10 mouse cellular contexts compared by ENCODE assay signal in genomic region chr1:119540836-119541557, GRCm38 (mm10). TPM values are rescaled to one million over a fixed set of nuclear protein-coding genes. Genes with fewer than 3 reads are reported as not detected.
DNase-seq lines count a peak whose midpoint lies in the region; ATAC-seq lines count a peak whose summit lies in the region.
"Had no signal": no experiment of that assay in that cellular context is flagged by ENCODE, and none has a peak within 500 bp of the region (broad histone marks: within the 10 kb centered on the region; RNA-seq: fewer than 3 reads in every experiment).

No protein-coding gene starts in this region.

- no peaks in the 10 kb centered on the region for H3K36me3 ChIP-seq in heart, embryonic 14.5 days (ENCODE audit: control insufficient read depth, insufficient read depth, low read length)
- no peaks in the 10 kb centered on the region for H3K36me3 ChIP-seq in embryonic facial prominence, embryonic 13.5 days
- H3K36me3 ChIP-seq in liver, embryonic 15.5 days (replicated peaks), result no peaks in the 10 kb centered on the region
- H3K36me3 ChIP-seq: hindbrain, embryonic 15.5 days had no signal

- DNase-seq in heart, postnatal 36 days, result no peak
- DNase-seq in kidney, adult 9 months, result peak; percentile 96
- no peak for DNase-seq in thymus, postnatal 4 days
- DNase-seq in cerebellum, adult 11-12 months, result no peak
- no peak for DNase-seq in left cerebral cortex, postnatal 10 days (ENCODE audit: extremely low spot score in 1 of 2, low spot score in 2 of 2)
- DNase-seq: thymus, postnatal 25 days had no signal

- intact Hi-C loops in heart, postnatal 36 days (cut with DNase I), result loop anchor here (10.0 kb wide), 1 partner anchor 456 kb away; no protein-coding TSS in a partner anchor
- intact Hi-C loops in left cerebral cortex, postnatal 10 days (cut with DNase I), result no loop called here

- 59% methylated on average over 9 of the region's 9 CpGs for WGBS in heart, embryonic 14.5 days
- WGBS in embryonic facial prominence, embryonic 13.5 days, result 73% methylated on average over 9 of the region's 9 CpGs
- 62% methylated on average over 9 of the region's 9 CpGs for WGBS in liver, embryonic 15.5 days (ENCODE audit: insufficient replicate concordance)

- no peaks in the 10 kb centered on the region for H3K27me3 ChIP-seq in heart, embryonic 14.5 days (ENCODE audit: control insufficient read depth, insufficient read depth, low read length)
- no peaks in the 10 kb centered on the region for H3K27me3 ChIP-seq in embryonic facial prominence, embryonic 13.5 days
- H3K27me3 ChIP-seq in liver, embryonic 15.5 days, result no peaks in the 10 kb centered on the region
- H3K27me3 ChIP-seq: hindbrain, embryonic 15.5 days had no signal

- no peak overlapping the region for H3K4me3 ChIP-seq in heart, embryonic 14.5 days (ENCODE audit: control insufficient read depth in 1 of 2, insufficient read depth in 1 of 2, low read depth in 1 of 2, low read length in 2 of 2)
- H3K4me3 ChIP-seq in embryonic facial prominence, embryonic 13.5 days, result no peak overlapping the region
- H3K4me3 ChIP-seq in liver, embryonic 15.5 days (replicated peaks), result no peak overlapping the region
- H3K4me3 ChIP-seq: hindbrain, embryonic 15.5 days had no signal

- no peak overlapping the region for H3K9ac ChIP-seq in heart, embryonic 14.5 days (ENCODE audit: low read length)
- H3K9ac ChIP-seq in embryonic facial prominence, embryonic 13.5 days, result no peak overlapping the region
- H3K9ac ChIP-seq in liver, embryonic 15.5 days, result no peak overlapping the region
- H3K9ac ChIP-seq: hindbrain, embryonic 15.5 days had no signal

- no peak overlapping the region for H3K4me2 ChIP-seq in heart, embryonic 14.5 days (ENCODE audit: low read length)
- H3K4me2 ChIP-seq in embryonic facial prominence, embryonic 13.5 days, result no peak overlapping the region
- H3K4me2 ChIP-seq in liver, embryonic 15.5 days, result no peak overlapping the region
- H3K4me2 ChIP-seq: hindbrain, embryonic 15.5 days had no signal

- H3K4me1 ChIP-seq in heart, embryonic 14.5 days (ENCODE audit: control insufficient read depth in 2 of 2, insufficient read depth in 2 of 2, low read length in 2 of 2), result peaks cover 10 to 29% of the 10 kb centered on the region in 2 experiments
- H3K4me1 ChIP-seq in embryonic facial prominence, embryonic 13.5 days, result no peaks in the 10 kb centered on the region
- peaks cover 24% of the 10 kb centered on the region for H3K4me1 ChIP-seq in liver, embryonic 15.5 days (replicated peaks)
- H3K4me1 ChIP-seq: hindbrain, embryonic 15.5 days had no signal

- H3K9me3 ChIP-seq in heart, embryonic 14.5 days (ENCODE audit: control insufficient read depth, low read length), result no peaks in the 10 kb centered on the region
- no peaks in the 10 kb centered on the region for H3K9me3 ChIP-seq in embryonic facial prominence, embryonic 13.5 days
- no peaks in the 10 kb centered on the region for H3K9me3 ChIP-seq in liver, embryonic 15.5 days (replicated peaks)
- H3K9me3 ChIP-seq: hindbrain, embryonic 15.5 days had no signal

- ATAC-seq in heart, embryonic 14.5 days (ENCODE audit: insufficient number of reproducible peaks, insufficient read depth, low FRiP score, low read depth), result 0 out of 2 replicates have a peak, but pooled peaks have one; percentile 38
- 0 out of 2 replicates have a peak, but pooled peaks have one; percentile 34 for ATAC-seq in embryonic facial prominence, embryonic 13.5 days (ENCODE audit: insufficient number of reproducible peaks, insufficient read depth, low FRiP score, low TSS enrichment, low read depth)
- ATAC-seq in liver, embryonic 15.5 days (ENCODE audit: insufficient read depth), result peak; percentile 77

- H3K27ac ChIP-seq in heart, embryonic 14.5 days (replicated peaks in 1 of 2; ENCODE audit: control insufficient read depth in 1 of 2, insufficient read depth in 1 of 2, low read depth in 2 of 2, low read length in 2 of 2), result 0 out of 4 replicates have a peak overlapping the region, but pooled peaks of 1 of the 2 experiments have one; percentile 35
- no peak overlapping the region for H3K27ac ChIP-seq in embryonic facial prominence, embryonic 13.5 days
- H3K27ac ChIP-seq in liver, embryonic 15.5 days (replicated peaks), result peak overlapping the region; percentile 74
- H3K27ac ChIP-seq: hindbrain, embryonic 15.5 days had no signal

RNA-seq across cellular contexts. Expression of gene Tmem185b, which starts 15.0 kb away (rescaled TPM):
- 25.6 and 25.7 TPM in 2 replicates for polyA plus RNA-seq in heart, embryonic 14.5 days (2014; fragmentation: Nextera tagmentation; extraction: Ambion mirVana)
- total RNA-seq in heart, postnatal 36 days (2021), result 10 to 100 TPM; 13.3 to 14.4 TPM
- polyA plus RNA-seq in embryonic facial prominence, embryonic 13.5 days (2015; fragmentation: Nextera tagmentation; extraction: Ambion mirVana), result 23.8 and 27.1 TPM in 2 replicates
- polyA plus RNA-seq in liver, embryonic 15.5 days (2015; fragmentation: Nextera tagmentation; extraction: Ambion mirVana), result 7.9 TPM in 2 replicates
- total RNA-seq in left cerebral cortex, postnatal 10 days (2021), result 10 to 100 TPM; 10.1 to 12.4 TPM

RNA-seq across cellular contexts. Expression of gene Ralb, which starts 36.4 kb away (rescaled TPM):
- 116 and 127 TPM in 2 replicates for polyA plus RNA-seq in heart, embryonic 14.5 days (2014; fragmentation: Nextera tagmentation; extraction: Ambion mirVana)
- total RNA-seq in heart, postnatal 36 days (2021), result 10 to 100 TPM; 30.9 to 31.1 TPM
- 115 and 117 TPM in 2 replicates for polyA plus RNA-seq in embryonic facial prominence, embryonic 13.5 days (2015; fragmentation: Nextera tagmentation; extraction: Ambion mirVana)
- polyA plus RNA-seq in liver, embryonic 15.5 days (2015; fragmentation: Nextera tagmentation; extraction: Ambion mirVana), result 37.5 and 38.6 TPM in 2 replicates
- total RNA-seq in left cerebral cortex, postnatal 10 days (2021), result 10 to 100 TPM; 32.3 to 33.9 TPM
